Mouse (Mus musculus) neural tube, postnatal 0 days (tissue): ENCODE results near the gene 4930412O13Rik. TPM values are rescaled to one million over a fixed set of nuclear protein-coding genes. Genes with fewer than 3 reads are reported as not detected.

ENCODE experiments used
- polyA plus RNA-seq: library from polyadenylated mRNA; unstranded; fragments of >200 nt; fragmentation: Nextera tagmentation; extraction: Ambion mirVana; gene quantifications from 2 replicates; pipeline ENCODE4 v1.2.1, GENCODE M21; 2015

The 4930412O13Rik gene
- not detected in 2 replicates for polyA plus RNA-seq

GRCm38 (mm10) chr2:9881051-9881591 is at the start of gene 4930412O13Rik:
4930412O13Rik (plus strand) TSS chr2:9881252.

GRCm38 (mm10) chr2:9888913-9889650 is 8.0 kb downstream of the 4930412O13Rik start, which contains the start of gene 9230102O04Rik:
9230102O04Rik (minus strand) TSS chr2:9889540.

DNA sequence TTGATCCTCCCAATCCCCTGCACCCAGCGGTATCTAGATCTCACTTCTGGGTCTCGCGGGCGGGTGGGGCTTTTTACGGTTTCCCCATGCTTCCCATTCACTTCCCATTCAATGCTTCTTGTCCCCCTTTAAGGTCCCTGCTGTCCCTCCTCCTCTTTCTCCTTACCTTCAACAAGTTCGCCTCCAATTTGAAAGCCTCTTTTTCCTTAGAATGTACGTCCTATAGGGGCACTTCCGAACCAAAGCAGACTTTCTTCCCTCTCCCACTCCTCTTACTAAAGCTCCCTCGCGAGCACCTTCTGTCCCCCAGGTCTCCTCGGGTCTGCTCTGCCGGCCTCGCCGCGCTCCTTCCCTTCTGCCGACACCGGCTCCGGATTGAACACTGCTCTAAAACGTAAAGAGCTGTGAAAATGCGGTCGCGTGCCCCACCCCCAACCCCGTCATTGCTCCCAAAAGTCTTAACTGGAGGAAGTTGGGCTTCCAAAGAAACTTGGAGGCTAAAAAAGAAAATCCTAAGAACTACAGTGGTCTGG is 8.7 kb downstream of the 4930412O13Rik start, which contains the start of gene Gata3:
Gene Gata3 (minus strand): TSS at position 384 of the 533 bp plus-strand sequence.

Other genes with a start within 250 kb of the 4930412O13Rik start
- gene 9230102O04Rik, start 8.3 kb downstream of the 4930412O13Rik start, polyA plus RNA-seq, result 0.54 TPM in 1 of 2 replicates, not detected in the other
- 5.2 and 5.3 TPM in 2 replicates for gene Gata3, start 8.8 kb downstream of the 4930412O13Rik start, polyA plus RNA-seq
- 9.7 and 11.0 TPM in 2 replicates for gene Taf3, start 167.3 kb downstream of the 4930412O13Rik start, polyA plus RNA-seq
- 708 and 751 TPM in 2 replicates for gene Atp5c1, start 199.3 kb downstream of the 4930412O13Rik start, polyA plus RNA-seq
- gene Kin, start 199.3 kb downstream of the 4930412O13Rik start, polyA plus RNA-seq, result 22.0 and 24.7 TPM in 2 replicates